Mouse (Mus musculus): ENCODE results near the gene Olfm1. TPM values are rescaled to one million over a fixed set of nuclear protein-coding genes. Genes with fewer than 3 reads are reported as not detected.

Gene Olfm1
- 16.6 and 19.6 TPM in 2 replicates for polyA plus RNA-seq (2011; ENCODE audit: insufficient read length, low read depth, missing spikeins)

- Histone ChIP-seq H3K4me3 (ENCODE audit: insufficient read depth, low read length) (peak within 1 kb of the TSS; percentile 29), H3K4me1 (ENCODE audit: control insufficient read depth, insufficient read depth, low read length) (no peaks in the 10 kb centered on the region), H3K27ac (ENCODE audit: insufficient read depth, low read length) (no peak within 1 kb of the TSS)
- TF ChIP-seq POLR2A (IDR thresholded peaks at IDR 0.05; ENCODE audit: low read depth, low read length) (no peak), CTCF (IDR thresholded peaks at IDR 0.05; ENCODE audit: borderline replicate concordance, insufficient read depth, low read length) (no peak)
Observed at GRCm38 (mm10) chr2:28192821-28193689, at the start of gene Olfm1. Gene Olfm1, plus strand, starts transcription at chr2:28192992.

GRCm38 (mm10) chr2:28143417-28144045, 49.3 kb upstream of the Olfm1 start:
- TF ChIP-seq POLR2A (IDR thresholded peaks at IDR 0.05; ENCODE audit: low read depth, low read length) (no peak), CTCF (IDR thresholded peaks at IDR 0.05; ENCODE audit: borderline replicate concordance, insufficient read depth, low read length) (no peak)
- H3K27ac ChIP-seq (ENCODE audit: insufficient read depth, low read length), result no peak overlapping the region
- H3K4me1 ChIP-seq (ENCODE audit: control insufficient read depth, insufficient read depth, low read length), result no peaks in the 10 kb centered on the region
- H3K4me3 ChIP-seq (ENCODE audit: insufficient read depth, low read length), result no peak overlapping the region

- no peaks in the 10 kb centered on the region for H3K4me1 ChIP-seq (ENCODE audit: control insufficient read depth, insufficient read depth, low read length)
- TF ChIP-seq CTCF (IDR thresholded peaks at IDR 0.05; ENCODE audit: borderline replicate concordance, insufficient read depth, low read length) (no peak), POLR2A (IDR thresholded peaks at IDR 0.05; ENCODE audit: low read depth, low read length) (no peak)
- no peak overlapping the region for H3K4me3 ChIP-seq (ENCODE audit: insufficient read depth, low read length)
- H3K27ac ChIP-seq (ENCODE audit: insufficient read depth, low read length), result no peak overlapping the region
Observed at GRCm38 (mm10) chr2:28145702-28146101, 47.1 kb upstream of the Olfm1 start.

- Histone ChIP-seq H3K4me3 (ENCODE audit: insufficient read depth, low read length) (no peak overlapping the region), H3K4me1 (ENCODE audit: control insufficient read depth, insufficient read depth, low read length) (no peaks in the 10 kb centered on the region), H3K27ac (ENCODE audit: insufficient read depth, low read length) (no peak overlapping the region)
- TF ChIP-seq CTCF (IDR thresholded peaks at IDR 0.05; ENCODE audit: borderline replicate concordance, insufficient read depth, low read length), result no peak
- TF ChIP-seq POLR2A (IDR thresholded peaks at IDR 0.05; ENCODE audit: low read depth, low read length), result no peak
Observed at GRCm38 (mm10) chr2:28146152-28146551, 46.6 kb upstream of the Olfm1 start.

GRCm38 (mm10) chr2:28146685-28147084, 46.1 kb upstream of the Olfm1 start:
- no peaks in the 10 kb centered on the region for H3K4me1 ChIP-seq (ENCODE audit: control insufficient read depth, insufficient read depth, low read length)
- H3K27ac ChIP-seq (ENCODE audit: insufficient read depth, low read length), result no peak overlapping the region
- no peak overlapping the region for H3K4me3 ChIP-seq (ENCODE audit: insufficient read depth, low read length)
- TF ChIP-seq CTCF (IDR thresholded peaks at IDR 0.05; ENCODE audit: borderline replicate concordance, insufficient read depth, low read length), result no peak
- no peak for TF ChIP-seq POLR2A (IDR thresholded peaks at IDR 0.05; ENCODE audit: low read depth, low read length)

GRCm38 (mm10) chr2:28147248-28147794, 45.5 kb upstream of the Olfm1 start:
- H3K4me1 ChIP-seq (ENCODE audit: control insufficient read depth, insufficient read depth, low read length), result no peaks in the 10 kb centered on the region
- no peak overlapping the region for H3K4me3 ChIP-seq (ENCODE audit: insufficient read depth, low read length)

GRCm38 (mm10) chr2:28149688-28150087, 43.1 kb upstream of the Olfm1 start:
- no peak for TF ChIP-seq POLR2A (IDR thresholded peaks at IDR 0.05; ENCODE audit: low read depth, low read length)
- no peak for TF ChIP-seq CTCF (IDR thresholded peaks at IDR 0.05; ENCODE audit: borderline replicate concordance, insufficient read depth, low read length)
- Histone ChIP-seq H3K4me1 (ENCODE audit: control insufficient read depth, insufficient read depth, low read length) (no peaks in the 10 kb centered on the region), H3K27ac (ENCODE audit: insufficient read depth, low read length) (no peak overlapping the region), H3K4me3 (ENCODE audit: insufficient read depth, low read length) (no peak overlapping the region)

More at GRCm38 (mm10) chr2:28147248-28147794, 45.5 kb upstream of the Olfm1 start:
- TF ChIP-seq POLR2A (IDR thresholded peaks at IDR 0.05; ENCODE audit: low read depth, low read length) (no peak), CTCF (IDR thresholded peaks at IDR 0.05; ENCODE audit: borderline replicate concordance, insufficient read depth, low read length) (no peak)
- no peak overlapping the region for H3K27ac ChIP-seq (ENCODE audit: insufficient read depth, low read length)

GRCm38 (mm10) chr2:28160568-28160967, 32.2 kb upstream of the Olfm1 start:
- H3K27ac ChIP-seq (ENCODE audit: insufficient read depth, low read length), result no peak overlapping the region
- TF ChIP-seq POLR2A (IDR thresholded peaks at IDR 0.05; ENCODE audit: low read depth, low read length) (no peak), CTCF (IDR thresholded peaks at IDR 0.05; ENCODE audit: borderline replicate concordance, insufficient read depth, low read length) (no peak)
- no peak overlapping the region for H3K4me3 ChIP-seq (ENCODE audit: insufficient read depth, low read length)
- H3K4me1 ChIP-seq (ENCODE audit: control insufficient read depth, insufficient read depth, low read length), result no peaks in the 10 kb centered on the region

GRCm38 (mm10) chr2:28165570-28165969, 27.2 kb upstream of the Olfm1 start:
- no peak for TF ChIP-seq CTCF (IDR thresholded peaks at IDR 0.05; ENCODE audit: borderline replicate concordance, insufficient read depth, low read length)
- TF ChIP-seq POLR2A (IDR thresholded peaks at IDR 0.05; ENCODE audit: low read depth, low read length), result no peak
- Histone ChIP-seq H3K27ac (ENCODE audit: insufficient read depth, low read length) (no peak overlapping the region), H3K4me3 (ENCODE audit: insufficient read depth, low read length) (no peak overlapping the region)

More at GRCm38 (mm10) chr2:28165570-28165969, 27.2 kb upstream of the Olfm1 start:
- H3K4me1 ChIP-seq (ENCODE audit: control insufficient read depth, insufficient read depth, low read length), result no peaks in the 10 kb centered on the region

All from embryonic fibroblast, embryonic 13.5 days (primary cell).